Mouse (Mus musculus) intestine, postnatal 0 days (tissue): ENCODE measurements at regions not wholly inside any gene's neighbourhood (a gene's known extent, or its start where the extent isn't known, plus 50 kb on each side); places are given as distances from the start of the nearest gene placed in this dataset.

ENCODE experiments used
- ATAC-seq: fragments of 200-750 bp; cut with Nextera tagmentation; 2 replicates; pipeline ENCODE4 v1.8.0; 2017; ENCODE audit warnings: mild to moderate bottlenecking, moderate TSS enrichment, moderate library complexity
- H3K27ac ChIP-seq: fragments of 300-500 bp; sonication (generic); 2 replicates; pipeline ENCODE4 v1.5.1; 2014; ENCODE audit warnings: mild to moderate bottlenecking, low read depth, low read length, moderate library complexity
- H3K27me3 ChIP-seq: fragments of 300-500 bp; sonication (generic); replicated peaks from 2 replicates; pipeline ENCODE4 v1.6.1; 2014; ENCODE audit warnings: low read length, mixed read lengths; ENCODE audit not compliant: control insufficient read depth, insufficient read depth
- H3K36me3 ChIP-seq: fragments of 300-500 bp; sonication (generic); 2 replicates; pipeline ENCODE4 v1.6.1; 2014; ENCODE audit warnings: mild to moderate bottlenecking, moderate library complexity; ENCODE audit not compliant: control insufficient read depth, insufficient read depth
- H3K4me1 ChIP-seq: fragments of 300-500 bp; sonication (generic); replicated peaks from 2 replicates; pipeline ENCODE4 v1.6.1; 2014; ENCODE audit warnings: antibody characterized with exemption, low read length, mixed read lengths; ENCODE audit not compliant: control insufficient read depth, insufficient read depth
- H3K4me2 ChIP-seq: fragments of 300-500 bp; sonication (generic); replicated peaks from 2 replicates; pipeline ENCODE4 v1.6.1; 2014; ENCODE audit warnings: low read depth, mild to moderate bottlenecking, moderate library complexity
- H3K4me3 ChIP-seq: fragments of 300-500 bp; sonication (generic); 2 replicates; pipeline ENCODE4 v1.5.1; 2014; ENCODE audit warnings: low read depth, low read length
- H3K9ac ChIP-seq: fragments of 300-500 bp; sonication (generic); 2 replicates; pipeline ENCODE4 v1.6.1; 2014; ENCODE audit warnings: mild to moderate bottlenecking, low read depth, low read length
- H3K9me3 ChIP-seq: fragments of 300-500 bp; sonication (generic); 2 replicates; pipeline ENCODE4 v1.6.1; 2016; ENCODE audit warnings: mixed run types; ENCODE audit not compliant: control insufficient read depth
- CTCF ChIP-seq: sonication (generic); IDR thresholded peaks from 2 replicates; pipeline ENCODE4 v1.5.1; 2016; ENCODE audit warnings: low read depth, mild to moderate bottlenecking, control low read depth, antibody characterized with exemption, moderate library complexity
- WGBS: fragments of 180-500 bp; shearing (Covaris S2); extraction: QIAGEN DNeasy Blood & Tissue Kit; methylation state at CpG from one replicate; pipeline ENCODE4 v1.1.7; 2014; 5-methylcytosine and 5-hydroxymethylcytosine counted together

DNA sequence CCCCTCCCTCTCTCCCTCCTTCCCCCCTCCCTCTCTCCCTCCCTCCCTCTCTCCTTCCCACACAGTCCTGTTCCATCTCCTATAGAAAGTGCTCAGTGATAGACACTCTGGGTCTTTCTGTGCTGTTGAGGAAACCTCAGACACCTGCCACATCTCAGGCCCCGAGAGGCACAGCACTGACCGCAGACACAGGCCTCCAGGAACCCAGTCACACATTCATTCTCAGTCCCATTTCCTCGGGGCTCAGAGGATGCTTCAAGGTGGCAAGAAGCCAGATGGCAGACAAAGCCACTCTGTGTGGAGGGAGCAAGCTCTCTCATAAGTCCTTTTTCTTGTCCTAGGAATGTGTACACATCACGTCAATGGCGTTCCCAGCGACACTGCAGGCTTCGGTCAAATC, 502.0 kb downstream of the Sox2 start:
- Histone ChIP-seq H3K27me3 (no peaks in the 10 kb centered on the region), H3K4me1 (0 out of 2 replicates have a peak, but pooled peaks cover 2% of the 10 kb centered on the region), H3K9me3 (no peaks in the 10 kb centered on the region), H3K36me3 (no peaks in the 10 kb centered on the region), H3K4me3 (no peak overlapping the region), H3K4me2 (no peak overlapping the region), H3K27ac (no peak overlapping the region), H3K9ac (no peak overlapping the region)
- 66% methylated on average over 7 of the region's 7 CpGs for WGBS
- no peak for TF ChIP-seq CTCF
- ATAC-seq, result no peak

DNA sequence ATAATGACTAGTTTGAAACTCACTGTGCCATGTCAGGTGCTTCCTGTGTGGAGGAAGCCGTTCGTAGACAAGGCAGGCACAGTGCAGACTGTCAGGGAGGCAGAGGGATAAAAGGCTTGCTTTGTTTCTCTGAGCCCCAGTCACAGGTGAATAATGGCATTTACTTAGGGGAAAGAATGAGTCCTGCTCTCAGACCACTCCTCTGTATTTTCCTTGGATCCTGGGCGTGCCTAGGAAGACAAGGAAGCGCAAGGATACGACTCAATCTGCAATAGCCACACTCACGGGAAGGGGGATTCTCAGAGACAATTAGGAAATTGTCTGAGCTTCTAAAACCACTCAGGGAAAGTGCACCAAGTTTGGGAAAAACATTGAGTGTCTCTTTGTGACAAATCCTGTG, 504.1 kb downstream of the Sox2 start:
- H3K4me1 ChIP-seq, result 0 out of 2 replicates have a peak, but pooled peaks cover 2% of the 10 kb centered on the region
- no peak for ATAC-seq
- 50% methylated on average over 6 of the region's 6 CpGs for WGBS
- H3K27me3 ChIP-seq, result no peaks in the 10 kb centered on the region
- no peak overlapping the region for H3K4me3 ChIP-seq
- no peaks in the 10 kb centered on the region for H3K36me3 ChIP-seq
- no peak overlapping the region for H3K4me2 ChIP-seq
- no peaks in the 10 kb centered on the region for H3K9me3 ChIP-seq
- no peak for TF ChIP-seq CTCF
- H3K27ac ChIP-seq, result no peak overlapping the region
- no peak overlapping the region for H3K9ac ChIP-seq

DNA sequence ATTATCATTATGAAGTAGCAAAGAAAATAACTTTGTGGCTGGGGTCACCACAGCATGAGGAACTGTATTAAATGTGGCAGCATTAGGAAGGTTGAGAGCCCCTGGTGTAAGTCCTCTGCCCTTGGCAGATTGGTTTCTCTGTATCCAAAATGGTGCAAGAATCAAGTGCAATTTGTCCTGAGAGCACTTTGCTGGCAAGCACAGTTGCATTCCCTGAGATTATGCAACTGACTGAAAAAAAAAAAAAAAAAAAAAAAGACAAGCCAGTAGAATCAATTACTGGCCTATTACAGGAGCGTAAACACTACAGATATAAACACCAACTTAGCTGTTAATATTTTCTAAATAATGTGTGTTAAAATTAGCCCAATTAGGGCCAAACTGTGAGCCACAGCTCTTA, 518.5 kb downstream of the Sox2 start:
- Histone ChIP-seq H3K27ac (no peak overlapping the region), H3K27me3 (no peaks in the 10 kb centered on the region), H3K4me3 (no peak overlapping the region), H3K4me2 (no peak overlapping the region), H3K4me1 (no peaks in the 10 kb centered on the region), H3K9me3 (no peaks in the 10 kb centered on the region), H3K36me3 (no peaks in the 10 kb centered on the region), H3K9ac (no peak overlapping the region)
- 93% methylated on average over 1 of the region's 1 CpGs for WGBS
- ATAC-seq, result no peak
- TF ChIP-seq CTCF, result no peak

DNA sequence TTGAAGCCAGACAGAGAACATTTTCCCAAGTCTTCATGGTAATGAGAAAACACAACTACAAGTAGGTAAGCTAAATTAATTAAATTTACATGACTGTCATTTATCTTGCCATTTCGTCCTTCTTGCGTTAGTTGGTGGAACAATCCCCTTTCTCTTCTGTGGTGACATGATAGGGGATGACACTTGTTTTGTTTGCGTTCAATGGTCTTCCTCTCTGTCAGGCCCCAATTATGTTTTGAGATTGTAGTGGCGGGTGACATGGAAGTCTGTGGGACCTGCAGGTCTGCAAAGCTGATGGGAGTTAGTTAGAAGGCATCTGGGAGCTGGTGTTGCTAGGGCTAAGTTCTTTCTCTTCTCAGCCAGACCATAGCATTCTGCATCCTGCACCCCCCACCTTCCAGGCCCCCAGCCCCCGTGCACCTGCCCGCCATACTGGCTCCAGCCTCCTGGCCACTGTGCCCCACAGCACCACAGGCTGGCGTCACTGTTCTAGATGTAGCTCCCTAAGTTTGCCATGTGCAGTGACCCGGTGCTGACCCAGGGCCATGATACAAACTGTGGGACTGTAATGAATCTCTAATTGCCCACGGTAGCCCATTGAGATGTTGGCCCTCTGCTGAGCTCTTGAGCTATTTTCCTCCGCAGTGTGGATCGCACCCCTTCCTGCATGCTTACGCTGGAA, 528.7 kb downstream of the Sox2 start:
- TF ChIP-seq CTCF, result no peak
- Histone ChIP-seq H3K4me2 (no peak overlapping the region), H3K4me1 (no peaks in the 10 kb centered on the region), H3K36me3 (no peaks in the 10 kb centered on the region), H3K27me3 (no peaks in the 10 kb centered on the region), H3K27ac (no peak overlapping the region), H3K9me3 (no peaks in the 10 kb centered on the region), H3K4me3 (no peak overlapping the region), H3K9ac (no peak overlapping the region)
- WGBS, result 93% methylated on average over 12 of the region's 12 CpGs
- no peak for ATAC-seq

- Histone ChIP-seq H3K9me3 (no peaks in the 10 kb centered on the region), H3K4me1 (no peaks in the 10 kb centered on the region), H3K9ac (no peak overlapping the region), H3K36me3 (no peaks in the 10 kb centered on the region), H3K27ac (no peak overlapping the region), H3K4me2 (no peak overlapping the region), H3K27me3 (no peaks in the 10 kb centered on the region), H3K4me3 (no peak overlapping the region)
- 91% methylated on average over 5 of the region's 5 CpGs for WGBS
- TF ChIP-seq CTCF, result no peak
- ATAC-seq, result no peak
Observed at GRCm38 (mm10) chr3:35208526-35208925, 545.4 kb upstream of the Atp11b start.

DNA sequence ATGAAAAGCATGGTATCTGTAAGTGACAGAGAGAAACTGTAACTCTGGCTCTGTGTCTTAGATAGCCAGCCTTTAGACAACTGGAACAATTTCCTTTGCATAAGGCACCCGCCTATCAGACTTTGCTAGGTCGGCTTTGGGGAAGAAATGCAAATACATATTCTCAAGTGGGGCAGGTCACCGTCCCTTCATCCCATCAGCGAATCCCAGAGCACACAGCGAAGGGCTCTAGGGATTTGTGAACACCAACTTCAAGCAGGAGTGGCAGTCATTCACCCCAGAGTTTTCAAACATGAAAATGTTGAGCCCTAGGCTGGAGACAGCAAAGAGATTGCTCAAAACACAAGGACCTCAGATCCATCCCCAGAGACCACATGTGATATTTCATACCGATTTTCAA, 534.5 kb upstream of the Atp11b start:
- H3K4me1 ChIP-seq, result no peaks in the 10 kb centered on the region
- no peak overlapping the region for H3K4me3 ChIP-seq
- no peaks in the 10 kb centered on the region for H3K36me3 ChIP-seq
- no peak overlapping the region for H3K4me2 ChIP-seq
- TF ChIP-seq CTCF, result no peak
- ATAC-seq, result no peak
- H3K27me3 ChIP-seq, result no peaks in the 10 kb centered on the region
- H3K9me3 ChIP-seq, result no peaks in the 10 kb centered on the region
- H3K9ac ChIP-seq, result no peak overlapping the region
- H3K27ac ChIP-seq, result no peak overlapping the region
- WGBS, result 85% methylated on average over 6 of the region's 6 CpGs

- Histone ChIP-seq H3K4me3 (no peak overlapping the region), H3K4me2 (no peak overlapping the region), H3K27ac (no peak overlapping the region), H3K27me3 (no peaks in the 10 kb centered on the region), H3K36me3 (no peaks in the 10 kb centered on the region), H3K9me3 (no peaks in the 10 kb centered on the region), H3K9ac (no peak overlapping the region), H3K4me1 (no peaks in the 10 kb centered on the region)
- 67% methylated on average over 3 of the region's 3 CpGs for WGBS
- TF ChIP-seq CTCF, result no peak
- no peak for ATAC-seq
Observed at GRCm38 (mm10) chr3:35221183-35221582, 532.7 kb upstream of the Atp11b start.
